Mouse (Mus musculus) stomach, postnatal 0 days (tissue): ENCODE measurements around the gene Abr. TPM values are rescaled to one million over a fixed set of nuclear protein-coding genes. Genes with fewer than 3 reads are reported as not detected.
A peak's percentile ranks its signal among the peaks of the same experiment; 100 is the strongest.

Experiments used
- ATAC-seq: fragments of 200-750 bp; cut with Nextera tagmentation; 2 replicates; pipeline ENCODE4 v1.8.0; 2017; ENCODE audit not compliant: low FRiP score, low TSS enrichment
- DNase-seq: peaks from one replicate; pipeline ENCODE4 v3.0.0-alpha.2; 2016; ENCODE audit warnings: low spot score
- H3K27ac ChIP-seq: fragments of 300-500 bp; sonication (generic); replicated peaks from 2 replicates; pipeline ENCODE4 v1.5.1; 2014; ENCODE audit warnings: mild to moderate bottlenecking, control low read depth
- H3K27me3 ChIP-seq: fragments of 300-500 bp; sonication (generic); 2 replicates; pipeline ENCODE4 v1.6.1; 2014; ENCODE audit warnings: low read length; ENCODE audit not compliant: control insufficient read depth, insufficient read depth
- H3K36me3 ChIP-seq: fragments of 300-500 bp; sonication (generic); 2 replicates; pipeline ENCODE4 v1.6.1; 2014; ENCODE audit warnings: low read length, mixed read lengths; ENCODE audit not compliant: control insufficient read depth, insufficient read depth
- H3K4me1 ChIP-seq: fragments of 300-500 bp; sonication (generic); replicated peaks from 2 replicates; pipeline ENCODE4 v1.6.1; 2014; ENCODE audit warnings: antibody characterized with exemption; ENCODE audit not compliant: control insufficient read depth, insufficient read depth
- H3K4me2 ChIP-seq: fragments of 300-500 bp; sonication (generic); replicated peaks from 2 replicates; pipeline ENCODE4 v1.6.1; 2014; ENCODE audit warnings: low read depth, mild to moderate bottlenecking, control low read depth, moderate library complexity
- H3K4me3 ChIP-seq: fragments of 300-500 bp; sonication (generic); 2 replicates; pipeline ENCODE4 v1.5.1; 2014; ENCODE audit warnings: low read depth, low read length, control low read depth
- H3K9ac ChIP-seq: fragments of 300-500 bp; sonication (generic); 2 replicates; pipeline ENCODE4 v1.6.1; 2014; ENCODE audit warnings: mild to moderate bottlenecking, low read length, control low read depth, mixed read lengths
- H3K9me3 ChIP-seq: fragments of 300-500 bp; sonication (generic); 2 replicates; pipeline ENCODE4 v1.6.1; 2016; ENCODE audit warnings: low read length; ENCODE audit not compliant: control insufficient read depth
- CTCF ChIP-seq: IDR thresholded peaks from 2 replicates; pipeline ENCODE4 v1.5.1; 2016; ENCODE audit warnings: antibody characterized with exemption, low read depth, mild to moderate bottlenecking, moderate library complexity
- EP300 ChIP-seq: optimal IDR thresholded peaks from 2 replicates; pipeline ENCODE3; 2016; ENCODE audit warnings: antibody characterized with exemption
- WGBS: fragments of 180-500 bp; shearing (Covaris S2); extraction: QIAGEN DNeasy Blood & Tissue Kit; methylation state at CpG from one replicate; pipeline ENCODE4 v1.1.7; 2014; 5-methylcytosine and 5-hydroxymethylcytosine counted together
- polyA plus RNA-seq: library from polyadenylated mRNA; unstranded; fragments of >200 nt; fragmentation: Nextera tagmentation; extraction: Ambion mirVana; gene quantifications from 2 replicates; pipeline ENCODE4 v1.2.1, GENCODE M21; 2015

Gene Abr
- polyA plus RNA-seq, 1 experiment from 2014 or later = 19.3 TPM

GRCm38 (mm10) chr11:76499564-76499963 lies 122.5 kb downstream of the Abr start:
- no peak overlapping the region for H3K27ac ChIP-seq
- no peak overlapping the region for H3K4me3 ChIP-seq
- ATAC-seq = no peak
- DNase-seq = no peak
- WGBS = 63% methylated on average over 7 of the region's 7 CpGs
- no peaks in the 10 kb centered on the region for H3K9me3 ChIP-seq
- peaks cover 2% of the 10 kb centered on the region; the same call in 1 of the 2 replicates for H3K4me1 ChIP-seq
- TF ChIP-seq CTCF (no peak), EP300 (no peak)
- no peaks in the 10 kb centered on the region for H3K36me3 ChIP-seq
- no peaks in the 10 kb centered on the region for H3K27me3 ChIP-seq
- H3K9ac ChIP-seq = no peak overlapping the region
- H3K4me2 ChIP-seq = no peak overlapping the region

DNA sequence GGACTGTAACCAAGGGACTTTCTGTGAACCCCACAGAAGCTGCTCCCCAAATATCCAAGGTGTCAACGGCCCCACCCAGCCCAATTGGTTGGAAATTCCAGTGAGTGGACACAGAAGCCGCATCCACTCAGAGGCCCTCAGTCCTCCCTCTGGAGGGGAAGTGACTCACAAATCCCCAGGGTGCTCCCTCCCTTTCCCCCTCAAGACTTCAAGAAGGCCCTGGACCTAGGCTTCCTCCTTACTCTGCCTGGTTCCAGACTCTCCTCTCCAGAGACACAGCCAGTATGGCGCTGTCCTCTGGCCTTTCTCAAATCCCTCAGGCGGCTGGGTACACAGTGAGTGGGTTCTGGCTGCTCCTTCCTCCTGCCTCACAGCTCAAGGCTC lies 124.4 kb downstream of the Abr start:
- H3K9me3 ChIP-seq = no peaks in the 10 kb centered on the region
- H3K9ac ChIP-seq = no peak overlapping the region
- H3K4me1 ChIP-seq = peaks cover 8% of the 10 kb centered on the region
- no peak overlapping the region for H3K4me2 ChIP-seq
- no peak overlapping the region for H3K4me3 ChIP-seq
- H3K27me3 ChIP-seq = no peaks in the 10 kb centered on the region
- no peaks in the 10 kb centered on the region for H3K36me3 ChIP-seq
- no peak for ATAC-seq
- H3K27ac ChIP-seq = 0 out of 2 replicates have a peak overlapping the region, but pooled peaks have one; percentile 1
- TF ChIP-seq CTCF (no peak), EP300 (no peak)
- no peak for DNase-seq
- WGBS = 55% methylated on average over 4 of the region's 4 CpGs

- 66% methylated on average over 9 of the region's 9 CpGs for WGBS
- H3K4me1 ChIP-seq = peaks cover 8% of the 10 kb centered on the region
- H3K36me3 ChIP-seq = no peaks in the 10 kb centered on the region
Measured at GRCm38 (mm10) chr11:76497066-76497768, 124.9 kb downstream of the Abr start.

GRCm38 (mm10) chr11:76496086-76496771 lies 125.9 kb downstream of the Abr start:
- Histone ChIP-seq H3K4me2 (no peak overlapping the region), H3K27ac (peak overlapping the region; percentile 98; the same call in 1 of the 2 replicates), H3K4me1 (peaks cover 10% of the 10 kb centered on the region), H3K27me3 (no peaks in the 10 kb centered on the region), H3K9me3 (no peaks in the 10 kb centered on the region), H3K9ac (no peak overlapping the region), H3K36me3 (no peaks in the 10 kb centered on the region), H3K4me3 (no peak overlapping the region)
- ATAC-seq = 0 out of 2 replicates have a peak, but pooled peaks have one; percentile 19
- DNase-seq = peak; percentile 76
- no peak for TF ChIP-seq EP300
- peak; percentile 79 for TF ChIP-seq CTCF
- WGBS = 66% methylated on average over 6 of the region's 6 CpGs

More at GRCm38 (mm10) chr11:76497066-76497768, 124.9 kb downstream of the Abr start:
- Histone ChIP-seq H3K4me3 (no peak overlapping the region), H3K27ac (0 out of 2 replicates have a peak overlapping the region, but pooled peaks have one; percentile 1), H3K4me2 (no peak overlapping the region), H3K9ac (no peak overlapping the region), H3K27me3 (no peaks in the 10 kb centered on the region), H3K9me3 (no peaks in the 10 kb centered on the region)
- no peak for ATAC-seq
- TF ChIP-seq EP300 = no peak
- no peak for TF ChIP-seq CTCF
- DNase-seq = no peak

- peak overlapping the region; percentile 83 for H3K9ac ChIP-seq
- no peaks in the 10 kb centered on the region for H3K27me3 ChIP-seq
- DNase-seq (peak; percentile 63), ATAC-seq (peak; percentile 11; the same call in 1 of the 2 replicates)
- 7% methylated on average over 19 of the region's 19 CpGs for WGBS
- H3K9me3 ChIP-seq = no peaks in the 10 kb centered on the region
- peak overlapping the region; percentile 98 for H3K27ac ChIP-seq
- H3K4me1 ChIP-seq = peaks cover 16% of the 10 kb centered on the region
- H3K4me2 ChIP-seq = peak overlapping the region; percentile 87
- peak overlapping the region; percentile 77 for H3K4me3 ChIP-seq
- H3K36me3 ChIP-seq = no peaks in the 10 kb centered on the region
- TF ChIP-seq EP300 (no peak), CTCF (no peak)
Measured at GRCm38 (mm10) chr11:76495127-76496028, 126.7 kb downstream of the Abr start.
